9 mouse cellular contexts compared by ENCODE assay signal in the genomic region with DNA sequence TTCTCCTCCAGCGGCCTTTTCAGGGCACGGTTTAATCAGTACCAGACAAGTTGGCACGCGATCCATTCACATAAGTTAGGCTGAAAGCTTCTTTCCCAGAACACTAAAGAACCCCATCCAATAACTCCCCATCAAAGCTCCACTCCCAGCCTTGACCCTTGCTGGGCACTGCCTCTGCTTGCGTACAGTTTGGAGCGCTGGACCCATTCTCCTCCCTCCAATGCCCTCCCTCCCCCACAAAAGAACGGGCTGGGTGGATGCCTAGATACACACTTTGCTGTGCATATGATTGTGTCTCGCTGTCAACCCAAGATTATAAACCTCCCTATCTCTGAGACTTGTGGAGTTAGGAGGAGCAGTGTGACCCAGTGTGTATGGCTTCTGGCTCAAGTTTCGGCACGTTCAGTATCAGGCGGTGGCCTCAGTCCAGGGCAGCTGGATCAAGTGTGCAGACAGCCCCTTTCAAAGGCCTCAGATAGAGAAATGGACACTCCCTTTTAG.
DNase-seq lines count a peak whose midpoint lies in the region; ATAC-seq and TF ChIP-seq lines count a peak whose summit lies in the region.
"Had no signal": no experiment of that assay in that cellular context is flagged by ENCODE, and none has a peak within 500 bp of the region (broad histone marks: within the 10 kb centered on the region; RNA-seq: fewer than 3 reads in every experiment).

No protein-coding gene starts in this region.

- DNase-seq in layer of hippocampus, adult 2 months (ENCODE audit: low spot score in 2 of 2): no peak
- no peak for DNase-seq in layer of hippocampus, adult 18-20 months (ENCODE audit: low spot score in 2 of 2)
- DNase-seq in embryonic facial prominence, embryonic 14.5 days (ENCODE audit: low spot score): peak; percentile 87
- no peak for DNase-seq in frontal cortex, postnatal 10 days (ENCODE audit: low spot score in 2 of 2)
- no peak for DNase-seq in left cerebral cortex, adult 18-20 months (ENCODE audit: low spot score in 2 of 2)
- DNase-seq in thymus, postnatal 36 days: no peak

- H3K9me3 ChIP-seq in embryonic facial prominence, embryonic 14.5 days (ENCODE audit: control insufficient read depth, low read length): no peaks in the 10 kb centered on the region
- no peaks in the 10 kb centered on the region for H3K9me3 ChIP-seq in intestine, embryonic 16.5 days (ENCODE audit: control insufficient read depth, low read length)
- H3K9me3 ChIP-seq: hindbrain, embryonic 15.5 days had no signal

- H3K27me3 ChIP-seq in embryonic facial prominence, embryonic 14.5 days (replicated peaks; ENCODE audit: control insufficient read depth, insufficient read depth, low read length): no peaks in the 10 kb centered on the region
- H3K27me3 ChIP-seq in intestine, embryonic 16.5 days (replicated peaks; ENCODE audit: control insufficient read depth, insufficient read depth, low read length): no peaks in the 10 kb centered on the region
- H3K27me3 ChIP-seq: hindbrain, embryonic 15.5 days had no signal

- WGBS in embryonic facial prominence, embryonic 14.5 days: 33% methylated on average over 11 of the region's 11 CpGs
- WGBS in intestine, embryonic 16.5 days: 65% methylated on average over 11 of the region's 11 CpGs

- H3K4me2 ChIP-seq in embryonic facial prominence, embryonic 14.5 days (ENCODE audit: low read depth, low read length): peak overlapping the region; percentile 11; the same call in 1 of the 2 replicates
- no peak overlapping the region for H3K4me2 ChIP-seq in intestine, embryonic 16.5 days (ENCODE audit: low read depth, low read length)
- H3K4me2 ChIP-seq: hindbrain, embryonic 15.5 days had no signal

- peaks cover 34% of the 10 kb centered on the region for H3K4me1 ChIP-seq in embryonic facial prominence, embryonic 14.5 days (ENCODE audit: control insufficient read depth, insufficient read depth, low read length)
- H3K4me1 ChIP-seq in intestine, embryonic 16.5 days (ENCODE audit: control insufficient read depth, insufficient read depth, low read length): peaks cover 23% of the 10 kb centered on the region

- TF ChIP-seq CTCF in layer of hippocampus, adult 2 months (conservative IDR thresholded peaks at IDR 0.05): no peak

- H3K4me3 ChIP-seq in layer of hippocampus, adult 2 months: no peak overlapping the region
- H3K4me3 ChIP-seq in embryonic facial prominence, embryonic 14.5 days (ENCODE audit: low read depth, low read length): no peak overlapping the region
- no peak overlapping the region for H3K4me3 ChIP-seq in intestine, embryonic 16.5 days (ENCODE audit: low read length)
- H3K4me3 ChIP-seq: hindbrain, embryonic 15.5 days had no signal

- H3K36me3 ChIP-seq in embryonic facial prominence, embryonic 14.5 days (ENCODE audit: control insufficient read depth, insufficient read depth, low read length): peaks cover 23% of the 10 kb centered on the region
- peaks cover 11% of the 10 kb centered on the region for H3K36me3 ChIP-seq in intestine, embryonic 16.5 days (ENCODE audit: control insufficient read depth, insufficient read depth, low read length)

- ATAC-seq in embryonic facial prominence, embryonic 14.5 days (ENCODE audit: low read depth): peak; percentile 50
- peak; percentile 29 for ATAC-seq in intestine, embryonic 16.5 days
- ATAC-seq in megakaryocyte progenitor cell, adult 5-6 weeks (replicated peaks; ENCODE audit: poor library complexity): peak; percentile 65

- peak overlapping the region; percentile 51; the same call in 1 of the 2 replicates for H3K27ac ChIP-seq in layer of hippocampus, adult 2 months
- peak overlapping the region; percentile 84 for H3K27ac ChIP-seq in embryonic facial prominence, embryonic 14.5 days (replicated peaks; ENCODE audit: low read depth, low read length)
- H3K27ac ChIP-seq in intestine, embryonic 16.5 days (ENCODE audit: low read length): peak overlapping the region; percentile 78
- H3K27ac ChIP-seq: hindbrain, embryonic 15.5 days had no signal

- H3K9ac ChIP-seq in embryonic facial prominence, embryonic 14.5 days (ENCODE audit: low read depth, low read length): no peak overlapping the region
- no peak overlapping the region for H3K9ac ChIP-seq in intestine, embryonic 16.5 days (ENCODE audit: low read depth, low read length)
- H3K9ac ChIP-seq: hindbrain, embryonic 15.5 days had no signal
